Mouse (Mus musculus) megakaryocyte, embryonic 14.5 days (primary cell): ENCODE data around the gene Adcy9. TPM values are rescaled to one million over a fixed set of nuclear protein-coding genes. Genes with fewer than 3 reads are reported as not detected.
"Not testable (repeated sequence)": the region's sequence is repeated elsewhere in the genome, so short reads cannot be mapped to it uniquely, and the experiment has no call there.

ENCODE experiments used
- H3K27me3 ChIP-seq: replicated peaks from 2 replicates; pipeline ENCODE3; 2012; ENCODE audit warnings: inconsistent platforms
- H3K36me3 ChIP-seq: replicated peaks from 2 replicates; pipeline ENCODE3; 2012; ENCODE audit warnings: low read length, inconsistent platforms, mixed read lengths
- H3K4me1 ChIP-seq: 2 replicates; pipeline ENCODE4 v1.6.1; 2012; ENCODE audit warnings: inconsistent platforms
- H3K4me3 ChIP-seq: replicated peaks from 2 replicates; pipeline ENCODE3; 2012; ENCODE audit warnings: moderate library complexity, mild to moderate bottlenecking, inconsistent platforms
- H3K9me3 ChIP-seq: 2 replicates; pipeline ENCODE4 v1.6.1; 2012; ENCODE audit warnings: inconsistent platforms
- FLI1 ChIP-seq: IDR thresholded peaks from 2 replicates; pipeline ENCODE4 v1.6.1; 2012; ENCODE audit warnings: low read length, inconsistent platforms, mixed read lengths
- GATA1 ChIP-seq: IDR thresholded peaks from 3 replicates; pipeline ENCODE4 v1.6.1; 2012; ENCODE audit warnings: mixed read lengths, low read length, inconsistent platforms, borderline replicate concordance
- polyA plus RNA-seq: library from polyadenylated mRNA; stranded (reverse); fragments of >175 nt; gene quantifications from 2 replicates; pipeline ENCODE4 v1.2.3, GENCODE M21; 2012; ENCODE audit warnings: low replicate concordance; ENCODE audit not compliant: insufficient read depth

The Adcy9 gene
- polyA plus RNA-seq, 1 experiment: 3.5 TPM

- TF ChIP-seq FLI1 (no peak), GATA1 (no peak)
- peaks cover 88% of the 10 kb centered on the region for H3K4me1 ChIP-seq
- H3K4me3 ChIP-seq: no peak overlapping the region
- H3K9me3 ChIP-seq: no peaks in the 10 kb centered on the region
- peaks cover 54% of the 10 kb centered on the region for H3K36me3 ChIP-seq
- H3K27me3 ChIP-seq: no peaks in the 10 kb centered on the region
Observed at GRCm38 (mm10) chr16:4367930-4368329, 52.4 kb downstream of the Adcy9 start.

- Histone ChIP-seq H3K4me1 (peaks cover 83% of the 10 kb centered on the region), H3K4me3 (no peak overlapping the region), H3K9me3 (no peaks in the 10 kb centered on the region), H3K36me3 (peaks cover 50% of the 10 kb centered on the region), H3K27me3 (no peaks in the 10 kb centered on the region)
- TF ChIP-seq GATA1 (no peak), FLI1 (no peak)
Observed at GRCm38 (mm10) chr16:4367291-4367690, 53.0 kb downstream of the Adcy9 start.

DNA sequence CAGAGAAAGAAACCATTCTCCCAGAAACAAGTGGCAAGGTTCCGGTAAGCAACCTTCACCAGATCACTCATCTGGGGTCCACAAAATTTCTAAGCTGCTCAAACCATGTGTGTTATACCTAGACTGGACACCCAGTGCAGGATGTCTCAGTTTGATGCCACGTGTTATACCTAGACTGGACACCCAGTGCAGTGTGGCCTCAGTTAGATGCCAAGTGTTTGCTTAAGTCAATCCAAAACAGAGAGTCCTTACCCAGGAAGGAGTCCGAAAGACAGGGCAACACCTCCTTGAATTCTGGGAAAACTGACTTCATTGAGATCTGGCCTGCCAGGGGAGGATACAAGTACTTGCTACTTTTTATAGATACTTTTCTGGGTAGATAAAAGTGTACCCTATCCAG is 53.6 kb downstream of the Adcy9 start:
- no peaks in the 10 kb centered on the region for H3K9me3 ChIP-seq
- peaks cover 83% of the 10 kb centered on the region for H3K4me1 ChIP-seq
- H3K27me3 ChIP-seq: no peaks in the 10 kb centered on the region
- no peak for TF ChIP-seq FLI1
- no peak overlapping the region for H3K4me3 ChIP-seq
- H3K36me3 ChIP-seq: peaks cover 47% of the 10 kb centered on the region

DNA sequence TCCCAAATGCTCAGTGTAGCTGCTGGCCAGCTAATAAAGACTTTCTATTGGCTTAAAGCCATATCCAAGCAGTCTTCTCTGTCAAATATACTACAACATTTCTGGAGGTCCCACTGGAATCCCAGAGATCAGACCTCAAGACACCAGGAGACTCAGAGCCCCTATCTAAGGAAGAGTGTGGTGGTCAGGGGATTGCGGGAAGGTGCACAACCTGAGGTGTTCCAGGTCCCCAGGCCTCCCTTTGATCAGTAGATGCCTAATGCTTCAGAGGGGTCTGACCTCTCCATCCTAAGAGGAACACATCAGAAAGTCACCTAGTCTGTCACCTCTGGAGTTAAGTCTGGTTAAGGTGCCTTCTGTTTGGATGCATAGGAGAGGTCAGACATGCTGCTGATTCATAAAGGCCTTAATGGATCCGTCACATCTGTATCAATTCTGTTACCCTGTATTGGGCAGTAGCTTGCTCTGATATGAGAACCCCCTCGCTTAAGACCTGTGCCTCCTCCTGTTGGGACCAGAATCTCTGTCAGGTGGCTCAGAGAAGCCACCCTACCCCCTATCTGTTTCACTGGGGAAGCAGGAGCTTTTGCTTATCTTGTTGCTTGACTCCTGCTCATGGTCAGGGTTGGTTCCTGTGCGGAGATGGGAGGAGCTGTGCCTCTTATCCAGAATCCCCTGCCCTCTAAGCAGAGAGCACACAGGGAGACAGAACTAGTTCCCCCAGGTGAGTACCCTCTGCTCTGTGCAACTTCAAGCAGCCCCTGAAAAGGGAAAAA is 56.8 kb downstream of the Adcy9 start:
- Histone ChIP-seq H3K36me3 (peaks cover 32% of the 10 kb centered on the region), H3K9me3 (no peaks in the 10 kb centered on the region), H3K4me3 (no peak overlapping the region), H3K27me3 (no peaks in the 10 kb centered on the region), H3K4me1 (peaks cover 54% of the 10 kb centered on the region)
- TF ChIP-seq GATA1 (no peak), FLI1 (no peak)

DNA sequence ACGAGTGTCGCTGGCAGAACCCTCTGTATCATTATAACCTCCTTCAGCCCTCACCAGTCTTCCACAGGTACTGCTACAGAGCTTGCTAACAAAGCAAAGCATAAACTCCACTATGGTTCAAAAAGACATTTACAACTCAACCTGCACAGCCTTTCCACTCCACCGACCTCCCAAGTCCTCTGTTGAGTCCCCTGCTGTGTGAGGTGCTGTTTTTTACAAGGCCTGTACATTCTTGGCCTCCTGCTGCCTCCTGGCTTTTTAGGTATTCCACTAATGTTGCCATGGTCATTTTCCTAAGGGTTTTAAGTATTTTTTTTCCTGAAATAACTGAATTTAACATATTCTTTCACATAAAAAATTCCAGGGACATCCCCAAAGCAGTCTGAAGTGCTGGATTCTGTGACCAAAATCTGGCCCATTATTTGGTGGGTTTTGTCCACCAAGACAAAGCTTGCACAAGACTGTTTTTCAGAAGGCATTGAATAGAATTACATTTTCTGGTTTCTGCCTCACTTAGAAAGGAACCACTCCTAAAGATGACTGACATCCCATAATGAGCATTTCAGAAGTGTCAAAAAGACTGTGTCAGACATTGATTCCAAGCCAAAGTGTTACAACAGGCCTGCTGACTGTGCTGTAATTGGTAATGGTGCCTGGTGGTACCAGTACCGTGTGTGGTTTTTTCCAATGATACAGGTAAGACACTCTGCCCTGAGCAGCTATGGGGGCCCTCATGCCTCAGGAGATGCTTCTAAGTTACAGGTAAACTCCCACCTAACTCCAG is 64.8 kb downstream of the Adcy9 start:
- Histone ChIP-seq H3K4me1 (peaks cover 40% of the 10 kb centered on the region), H3K9me3 (no peaks in the 10 kb centered on the region), H3K27me3 (no peaks in the 10 kb centered on the region), H3K4me3 (no peak overlapping the region), H3K36me3 (peaks cover 33% of the 10 kb centered on the region)
- no peak for TF ChIP-seq FLI1
- TF ChIP-seq GATA1: no peak

GRCm38 (mm10) chr16:4342579-4342978 is 77.7 kb downstream of the Adcy9 start:
- Histone ChIP-seq H3K36me3 (peaks cover 47% of the 10 kb centered on the region), H3K27me3 (no peaks in the 10 kb centered on the region), H3K4me3 (no peak overlapping the region), H3K9me3 (no peaks in the 10 kb centered on the region), H3K4me1 (peaks cover 26% of the 10 kb centered on the region)
- no peak for TF ChIP-seq GATA1
- TF ChIP-seq FLI1: no peak

DNA sequence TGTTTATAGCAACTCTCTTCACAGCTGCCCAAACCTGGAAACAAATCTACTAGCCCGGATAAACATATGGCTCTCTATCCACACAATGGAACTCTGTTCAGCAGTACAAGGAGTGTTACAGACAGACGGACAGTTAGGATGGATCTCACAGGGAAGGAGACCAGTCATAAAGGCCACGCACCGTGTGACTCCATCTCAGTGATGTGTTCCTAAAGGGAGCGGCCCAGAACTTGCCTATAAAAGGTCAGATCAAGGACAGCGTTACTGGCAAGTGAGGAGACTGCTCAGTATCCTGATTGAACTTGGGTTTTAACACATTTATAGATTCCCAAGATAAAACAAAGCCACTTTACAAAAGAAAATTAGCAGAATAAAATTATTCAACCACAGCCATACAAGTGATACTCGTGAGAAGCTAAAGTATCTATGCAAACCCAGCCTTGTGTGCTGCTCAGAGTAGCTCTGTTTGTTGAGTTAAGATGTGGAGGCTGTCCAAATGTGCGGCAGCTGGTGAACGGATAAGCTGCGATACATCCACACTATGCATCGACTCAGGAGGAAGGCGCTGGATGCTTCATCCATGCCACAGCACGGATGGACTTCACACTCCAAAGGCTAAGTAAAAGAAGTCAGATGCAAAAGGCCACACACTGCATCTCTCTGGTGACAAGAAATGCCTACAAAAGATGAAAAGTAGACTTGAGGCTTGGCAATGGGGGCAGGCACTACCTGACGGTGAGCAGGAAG is 78.8 kb downstream of the Adcy9 start:
- no peak overlapping the region for H3K4me3 ChIP-seq

GRCm38 (mm10) chr16:4339216-4339615 is 81.1 kb downstream of the Adcy9 start:
- not testable (repeated sequence) for H3K27me3 ChIP-seq, H3K4me3 ChIP-seq, H3K9me3 ChIP-seq
- peaks cover 61% of the 10 kb centered on the region for H3K36me3 ChIP-seq
- peaks cover 30% of the 10 kb centered on the region for H3K4me1 ChIP-seq

More for the DNA sequence above, 78.8 kb downstream of the Adcy9 start:
- Histone ChIP-seq H3K4me1 (peaks cover 28% of the 10 kb centered on the region), H3K36me3 (peaks cover 58% of the 10 kb centered on the region), H3K27me3 (no peaks in the 10 kb centered on the region), H3K9me3 (no peaks in the 10 kb centered on the region)
- TF ChIP-seq GATA1 (no peak), FLI1 (no peak)

DNA sequence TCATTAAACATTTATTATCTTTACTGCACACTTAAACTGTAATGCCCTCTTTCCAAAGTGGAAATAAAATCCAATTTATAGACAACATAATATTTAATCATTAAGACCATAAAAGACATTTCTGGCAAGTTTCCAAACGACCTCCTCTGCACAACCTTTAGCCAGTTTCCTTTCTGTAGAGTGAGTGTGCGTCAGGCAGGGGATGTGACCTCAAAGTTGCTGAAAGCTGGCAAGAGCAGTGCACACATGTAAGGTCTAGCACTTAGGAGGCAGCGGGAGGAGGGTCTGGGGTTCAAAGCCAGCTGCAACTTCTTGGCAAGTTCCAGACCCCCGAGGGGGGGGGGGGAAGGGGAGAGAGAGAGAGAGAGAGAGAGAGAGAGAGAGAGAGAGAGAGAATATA is 83.0 kb downstream of the Adcy9 start:
- no peak for TF ChIP-seq FLI1
- TF ChIP-seq GATA1: no peak
- Histone ChIP-seq H3K9me3 (no peaks in the 10 kb centered on the region), H3K27me3 (no peaks in the 10 kb centered on the region), H3K4me3 (no peak overlapping the region), H3K4me1 (peaks cover 39% of the 10 kb centered on the region), H3K36me3 (peaks cover 62% of the 10 kb centered on the region)

DNA sequence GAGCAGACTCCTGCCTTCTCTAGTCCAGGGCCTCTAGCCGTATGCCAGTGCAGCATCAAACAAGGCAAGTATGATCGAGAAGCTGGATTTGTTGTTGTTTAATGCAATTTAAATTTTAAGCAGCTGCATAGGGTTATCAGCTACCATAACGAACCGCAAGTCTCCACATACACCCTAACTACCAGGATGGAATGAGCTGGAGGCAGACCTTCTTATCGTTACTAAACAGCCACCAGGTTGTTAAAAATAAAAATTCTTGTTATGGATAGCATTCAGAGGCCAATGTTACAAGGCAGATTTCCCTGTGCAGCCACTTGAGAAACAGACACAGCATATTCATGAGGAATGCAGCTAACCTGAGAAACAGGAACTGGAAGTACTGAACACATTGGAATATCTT is 86.5 kb downstream of the Adcy9 start:
- Histone ChIP-seq H3K36me3 (peaks cover 55% of the 10 kb centered on the region), H3K9me3 (no peaks in the 10 kb centered on the region), H3K4me3 (no peak overlapping the region), H3K4me1 (peaks cover 56% of the 10 kb centered on the region), H3K27me3 (no peaks in the 10 kb centered on the region)
- TF ChIP-seq FLI1: no peak
- TF ChIP-seq GATA1: no peak
